Mouse (Mus musculus): ENCODE data around the gene Zbtb39.

Zbtb39 gene

DNA sequence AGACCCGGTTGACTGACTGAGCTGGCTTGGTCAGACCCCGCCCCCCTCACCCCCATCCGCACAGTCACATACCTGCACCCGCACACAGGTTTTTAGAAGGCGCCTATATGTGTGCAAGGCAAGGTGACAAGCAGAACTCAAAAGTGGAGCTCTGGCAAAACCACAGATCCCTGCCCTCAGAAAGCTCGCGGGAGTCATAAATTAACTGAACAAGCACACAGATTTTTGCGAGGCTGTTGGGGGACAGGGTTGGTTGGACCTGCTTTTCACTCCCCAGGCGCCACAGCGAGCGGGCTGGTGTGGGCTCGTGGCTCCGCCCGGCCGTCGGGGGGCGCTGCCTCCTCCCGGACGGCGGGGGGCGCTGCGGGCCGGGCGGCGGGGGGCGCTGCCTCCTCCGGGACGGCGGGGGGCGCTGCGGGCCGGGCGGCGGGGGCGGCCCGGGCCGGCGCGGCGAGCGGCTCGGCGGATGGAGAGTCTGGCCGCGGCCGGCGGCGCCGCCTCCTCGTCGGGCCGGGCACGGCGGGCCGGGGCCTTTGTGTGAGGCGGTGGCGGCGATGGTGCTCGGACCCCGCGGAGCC, at the start of gene Zbtb39:
TSS of gene Zbtb39 (plus strand) at position 456 of the 578 bp plus-strand sequence.
- peak; percentile 77 for DNase-seq (ENCODE audit: low spot score)

DNA sequence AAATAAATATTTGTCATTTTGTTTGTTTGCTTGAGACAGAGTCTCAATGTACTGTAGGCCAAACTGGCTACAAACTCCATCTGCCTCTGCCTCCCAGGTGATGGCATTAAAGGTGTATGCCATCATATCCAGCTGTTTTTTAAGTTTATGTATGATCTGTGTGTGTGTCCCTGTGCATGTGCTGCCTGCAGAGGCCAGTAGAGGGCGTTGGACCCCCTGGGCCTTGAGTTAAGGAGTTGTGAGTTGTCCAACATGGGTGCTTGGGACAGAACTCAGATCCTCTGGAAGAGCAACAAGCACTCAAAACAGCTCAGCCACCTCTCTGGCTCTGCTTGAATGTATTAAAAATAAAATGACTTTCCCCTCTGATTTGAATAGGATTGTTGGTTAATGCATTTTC, 48.3 kb upstream of the Zbtb39 start:
- DNase-seq (ENCODE audit: low spot score): no peak

DNA sequence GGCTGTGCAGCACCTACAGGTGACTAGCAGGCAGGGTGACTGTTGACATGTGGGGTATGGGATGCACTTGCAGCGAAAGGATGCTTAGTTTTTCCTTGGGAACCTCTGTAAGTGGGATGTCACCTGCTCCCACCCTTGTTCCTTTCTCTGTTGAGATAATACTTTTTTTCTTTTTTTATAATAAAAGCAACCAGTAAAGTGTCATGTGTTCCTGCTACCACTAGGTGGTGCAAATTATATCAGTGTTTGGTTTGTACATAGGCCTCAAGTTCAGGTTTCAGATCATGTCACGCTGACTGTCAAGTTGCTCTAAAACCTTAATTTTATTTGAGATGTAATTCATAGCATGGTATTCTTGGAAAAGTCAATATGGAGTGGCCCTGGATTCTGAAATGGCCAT, 44.7 kb upstream of the Zbtb39 start:
- DNase-seq (ENCODE audit: low spot score): no peak

DNA sequence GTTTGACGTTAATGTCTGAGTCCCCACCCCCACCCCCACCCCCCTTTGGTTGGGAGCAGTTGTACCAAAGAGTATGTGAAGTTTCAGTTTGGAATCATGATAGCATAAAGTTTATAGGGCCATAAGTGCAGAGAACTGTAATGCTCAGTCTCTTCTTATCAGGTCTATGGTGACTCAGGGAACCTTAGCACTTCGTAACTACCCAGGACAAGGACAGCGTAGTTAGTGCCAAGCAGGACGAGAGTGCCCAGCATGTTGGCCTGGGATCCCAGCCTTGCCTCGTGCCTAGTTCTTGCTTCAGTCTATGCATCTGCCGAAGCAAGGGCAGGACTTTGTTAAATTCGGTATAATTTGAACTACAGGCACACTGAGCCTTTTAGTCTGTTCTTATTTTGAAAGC, 43.6 kb upstream of the Zbtb39 start:
- no peak for DNase-seq (ENCODE audit: low spot score)

GRCm38 (mm10) chr10:127698966-127699365, 40.4 kb upstream of the Zbtb39 start:
- no peak for DNase-seq (ENCODE audit: low spot score)

DNA sequence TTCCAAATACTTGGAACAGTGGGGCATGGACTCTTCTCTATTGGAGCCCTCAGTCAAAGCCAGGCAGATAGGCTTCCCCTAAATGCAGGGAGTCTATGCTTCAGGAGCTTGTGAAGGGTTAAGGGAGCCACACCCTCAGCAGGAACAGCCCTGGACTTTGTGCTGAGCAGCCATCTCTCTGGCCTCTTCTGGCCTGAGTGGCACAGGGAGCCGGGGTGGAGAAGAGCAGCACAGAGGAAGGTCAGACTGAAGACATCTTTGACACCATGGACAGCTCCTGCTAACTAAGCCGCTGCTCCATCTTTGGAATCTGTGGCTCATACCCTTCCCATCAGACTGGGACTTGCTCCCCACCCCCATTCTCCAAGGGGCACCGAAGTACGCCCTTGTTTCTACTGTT, 36.0 kb upstream of the Zbtb39 start:
- DNase-seq (ENCODE audit: low spot score): no peak

DNA sequence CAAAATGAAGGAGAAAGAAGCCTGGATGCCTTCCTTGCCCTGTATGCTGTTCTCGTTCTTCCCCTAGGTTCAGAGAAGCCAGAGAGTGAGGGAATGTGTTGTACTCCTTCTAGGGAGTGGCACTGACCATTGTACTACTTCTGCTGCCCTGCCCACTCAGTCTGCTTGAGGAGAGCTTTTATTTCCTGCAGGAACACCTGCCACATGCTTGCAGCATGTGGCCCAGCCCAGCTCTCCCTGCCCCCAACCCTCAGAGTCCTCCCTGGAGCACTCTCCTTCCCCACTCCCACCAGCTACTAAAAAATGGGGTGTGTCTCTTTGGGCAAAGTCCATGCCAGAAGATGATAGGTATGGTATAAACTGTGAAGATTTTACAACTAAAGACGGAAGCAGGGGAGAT, 35.0 kb upstream of the Zbtb39 start:
- no peak for DNase-seq (ENCODE audit: low spot score)

DNA sequence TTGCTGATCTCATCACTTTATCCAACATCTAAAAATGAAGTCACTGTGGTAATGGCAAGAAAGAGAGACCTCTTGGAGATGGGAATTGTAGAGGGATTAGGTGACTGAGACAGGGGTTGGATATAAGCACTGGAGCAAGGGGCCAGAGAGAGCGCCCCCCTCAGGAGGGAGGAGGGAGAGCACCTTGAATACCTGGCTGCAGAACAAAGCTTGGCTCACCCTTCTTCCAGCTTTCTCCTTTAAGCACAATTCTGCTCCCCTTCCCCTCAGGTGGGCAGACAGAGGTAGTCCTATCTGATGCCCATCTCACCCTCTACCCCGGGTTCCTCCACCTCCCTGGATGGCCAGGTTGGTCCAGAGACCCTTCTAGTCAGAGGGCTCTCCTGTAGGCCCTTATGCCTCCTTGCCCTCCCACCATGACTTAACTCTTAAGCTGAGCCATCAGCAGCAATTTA, 34.5 kb upstream of the Zbtb39 start, which contains the start of gene Myo1a:
TSS of gene Myo1a (plus strand) at position 405 of the 455 bp plus-strand sequence.
- DNase-seq (ENCODE audit: low spot score): no peak

DNA sequence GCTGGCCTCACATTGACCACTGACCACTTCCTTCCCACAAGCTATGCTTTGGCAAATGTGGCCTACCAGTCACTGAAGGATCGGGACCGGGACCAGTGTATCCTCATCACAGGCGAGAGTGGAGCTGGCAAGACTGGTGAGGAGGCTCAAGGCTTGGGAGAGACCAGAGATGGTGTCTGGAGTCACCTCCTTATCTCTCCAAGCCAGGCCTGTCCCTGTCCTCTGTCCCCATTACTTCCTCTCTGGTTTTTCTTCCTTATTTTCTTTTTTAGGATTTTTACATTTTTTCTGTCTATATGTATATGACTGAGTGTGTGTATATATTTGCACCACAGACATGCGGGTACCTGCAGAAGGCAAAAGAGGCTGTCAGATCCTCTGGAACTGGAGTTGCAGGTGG, 33.6 kb upstream of the Zbtb39 start:
- no peak for DNase-seq (ENCODE audit: low spot score)

GRCm38 (mm10) chr10:127707721-127708120, 31.6 kb upstream of the Zbtb39 start:
- no peak for DNase-seq (ENCODE audit: low spot score)

- DNase-seq (ENCODE audit: low spot score): no peak
Measured at GRCm38 (mm10) chr10:127708850-127709370, 30.4 kb upstream of the Zbtb39 start.

GRCm38 (mm10) chr10:127710331-127710730, 29.0 kb upstream of the Zbtb39 start:
- DNase-seq (ENCODE audit: low spot score): no peak

GRCm38 (mm10) chr10:127712736-127713135, 26.6 kb upstream of the Zbtb39 start:
- DNase-seq (ENCODE audit: low spot score): no peak

- no peak for DNase-seq (ENCODE audit: low spot score)
Measured at GRCm38 (mm10) chr10:127721671-127722418, 17.5 kb upstream of the Zbtb39 start.

- no peak for DNase-seq (ENCODE audit: low spot score)
Measured at GRCm38 (mm10) chr10:127724178-127724577, 15.2 kb upstream of the Zbtb39 start, which contains the start of gene Tac2. Gene Tac2, plus strand, starts transcription at chr10:127724478.

GRCm38 (mm10) chr10:127725136-127725535, 14.2 kb upstream of the Zbtb39 start:
- DNase-seq (ENCODE audit: low spot score): no peak

- DNase-seq (ENCODE audit: low spot score): no peak
Measured at GRCm38 (mm10) chr10:127728437-127728836, 10.9 kb upstream of the Zbtb39 start.

GRCm38 (mm10) chr10:127730285-127730932, 8.9 kb upstream of the Zbtb39 start:
- DNase-seq (ENCODE audit: low spot score): no peak

GRCm38 (mm10) chr10:127730933-127731310, 8.4 kb upstream of the Zbtb39 start:
- DNase-seq (ENCODE audit: low spot score): no peak

- no peak for DNase-seq (ENCODE audit: low spot score)
Measured at GRCm38 (mm10) chr10:127731397-127731796, 7.9 kb upstream of the Zbtb39 start.

DNA sequence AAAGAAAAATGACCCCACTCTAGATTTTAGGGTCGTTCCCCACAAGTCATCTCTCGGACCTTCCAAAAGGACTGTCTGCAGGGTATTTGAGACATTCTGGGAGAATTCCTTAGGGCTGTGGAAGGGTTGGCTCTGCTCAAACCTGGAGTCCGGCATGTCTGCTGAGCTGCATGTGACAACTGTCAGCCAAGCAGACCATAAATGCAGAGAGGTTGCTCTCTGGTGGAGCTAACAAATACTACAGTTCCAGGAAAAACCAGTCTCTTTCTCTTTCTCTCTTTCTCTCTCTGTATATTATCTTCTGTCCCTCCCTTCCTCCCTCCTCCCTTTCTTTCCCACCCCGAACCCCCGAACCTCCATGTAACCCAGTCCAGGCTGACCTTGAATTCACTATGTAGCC, 4.9 kb upstream of the Zbtb39 start:
- DNase-seq (ENCODE audit: low spot score): no peak

GRCm38 (mm10) chr10:127736266-127736665, 3.1 kb upstream of the Zbtb39 start:
- DNase-seq (ENCODE audit: low spot score): no peak

DNA sequence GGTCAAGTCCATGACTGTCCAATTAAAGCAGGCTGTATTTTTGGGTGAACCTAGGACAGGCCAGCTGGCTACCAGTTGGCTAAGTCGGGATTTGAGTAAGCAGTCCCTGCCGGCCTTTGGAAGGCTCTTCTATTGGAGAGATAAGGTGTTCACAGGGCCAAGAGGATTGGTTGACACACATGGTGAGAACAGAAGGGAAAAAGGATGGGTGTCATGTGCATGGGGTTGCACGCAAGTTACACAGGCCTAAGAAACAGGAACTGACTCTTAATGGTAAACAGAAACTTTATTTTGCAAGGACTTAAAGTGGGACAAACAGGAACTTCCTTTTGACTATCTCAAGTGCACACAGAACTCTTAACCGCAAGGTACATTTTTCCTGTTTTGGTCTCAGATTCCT, 2.4 kb upstream of the Zbtb39 start:
- DNase-seq (ENCODE audit: low spot score): no peak

All from ovary, postnatal 14 days (tissue).